8 mouse cellular contexts compared by ENCODE assay signal in genomic region chr7:135889016-135889726, GRCm38 (mm10).
DNase-seq lines count a peak whose midpoint lies in the region; ATAC-seq and TF ChIP-seq lines count a peak whose summit lies in the region.

No protein-coding gene starts in this region.

- H3K9ac ChIP-seq in heart, postnatal 0 days (replicated peaks; ENCODE audit: low read depth, low read length), result no peak overlapping the region
- peak overlapping the region; percentile 51 for H3K9ac ChIP-seq in midbrain, embryonic 11.5 days (ENCODE audit: low read length)

- TF ChIP-seq CTCF in heart, postnatal 0 days (IDR thresholded peaks at IDR 0.05; ENCODE audit: low read depth), result peak; percentile 69

- WGBS in embryonic facial prominence, embryonic 10.5 days, result 10% methylated on average over 17 of the region's 17 CpGs
- 17% methylated on average over 17 of the region's 17 CpGs for WGBS in heart, postnatal 0 days
- 14% methylated on average over 17 of the region's 17 CpGs for WGBS in midbrain, embryonic 11.5 days

- H3K9me3 ChIP-seq in embryonic facial prominence, embryonic 10.5 days, result no peaks in the 10 kb centered on the region
- H3K9me3 ChIP-seq in heart, postnatal 0 days (replicated peaks; ENCODE audit: control insufficient read depth, low read length), result no peaks in the 10 kb centered on the region
- H3K9me3 ChIP-seq in midbrain, embryonic 11.5 days (ENCODE audit: control insufficient read depth, low read length), result no peaks in the 10 kb centered on the region

- ATAC-seq in heart, postnatal 0 days (ENCODE audit: insufficient read depth, low read depth), result peak; percentile 69
- peak; percentile 78 for ATAC-seq in midbrain, embryonic 11.5 days (ENCODE audit: low FRiP score)
- no peak for ATAC-seq in cerebellum, adult (ENCODE audit: insufficient number of reproducible peaks, low FRiP score, low TSS enrichment)

- no peaks in the 10 kb centered on the region for H3K36me3 ChIP-seq in embryonic facial prominence, embryonic 10.5 days (replicated peaks)
- H3K36me3 ChIP-seq in heart, postnatal 0 days (replicated peaks; ENCODE audit: control insufficient read depth, insufficient read depth, low read length), result no peaks in the 10 kb centered on the region
- H3K36me3 ChIP-seq in midbrain, embryonic 11.5 days (ENCODE audit: control insufficient read depth, insufficient read depth, low read length), result no peaks in the 10 kb centered on the region

- peak; percentile 27 for DNase-seq in ovary, postnatal 36 days (ENCODE audit: low spot score)
- no peak for DNase-seq in ovary, postnatal 10 days (ENCODE audit: low spot score)
- DNase-seq in embryonic facial prominence, embryonic 10.5 days (ENCODE audit: low spot score), result peak; percentile 64
- DNase-seq in heart, postnatal 0 days (ENCODE audit: low spot score), result peak; percentile 47
- peak; percentile 54 for DNase-seq in kidney, postnatal 10 days
- DNase-seq in midbrain, embryonic 11.5 days (ENCODE audit: low spot score, missing footprints), result peak; percentile 91
- no peak for DNase-seq in cerebellum, adult 11 months

- H3K4me3 ChIP-seq in embryonic facial prominence, embryonic 10.5 days, result peak overlapping the region; percentile 8; the same call in 1 of the 2 replicates
- H3K4me3 ChIP-seq in heart, postnatal 0 days (ENCODE audit: low read depth, low read length), result no peak overlapping the region
- no peak overlapping the region for H3K4me3 ChIP-seq in midbrain, embryonic 11.5 days (ENCODE audit: low read depth, low read length)

- no peak for TF ChIP-seq EP300 in heart, postnatal 0 days (IDR thresholded peaks at IDR 0.05; ENCODE audit: low read depth)

- no peaks in the 10 kb centered on the region for H3K27me3 ChIP-seq in embryonic facial prominence, embryonic 10.5 days (replicated peaks; ENCODE audit: low read depth, poor library complexity, severe bottlenecking)
- H3K27me3 ChIP-seq in heart, postnatal 0 days (ENCODE audit: control insufficient read depth, insufficient read depth, low read length), result peaks cover 6% of the 10 kb centered on the region; the same call in 1 of the 2 replicates
- no peaks in the 10 kb centered on the region for H3K27me3 ChIP-seq in midbrain, embryonic 11.5 days (ENCODE audit: control insufficient read depth, insufficient read depth, low read length)

- H3K4me2 ChIP-seq in heart, postnatal 0 days (ENCODE audit: low read depth, low read length), result peak overlapping the region; percentile 47
- peak overlapping the region; percentile 22 for H3K4me2 ChIP-seq in midbrain, embryonic 11.5 days

- H3K4me1 ChIP-seq in embryonic facial prominence, embryonic 10.5 days, result peaks cover 50% of the 10 kb centered on the region
- H3K4me1 ChIP-seq in heart, postnatal 0 days (ENCODE audit: control insufficient read depth, insufficient read depth), result no peaks in the 10 kb centered on the region
- peaks cover 11% of the 10 kb centered on the region for H3K4me1 ChIP-seq in midbrain, embryonic 11.5 days (ENCODE audit: control insufficient read depth, insufficient read depth, low read length)

- peak overlapping the region; percentile 65 for H3K27ac ChIP-seq in embryonic facial prominence, embryonic 10.5 days (replicated peaks)
- no peak overlapping the region for H3K27ac ChIP-seq in heart, postnatal 0 days (ENCODE audit: low read depth)
- H3K27ac ChIP-seq in midbrain, embryonic 11.5 days (ENCODE audit: low read depth, low read length), result peak overlapping the region; percentile 17; the same call in 1 of the 2 replicates

Comparison
In these comparisons a context has a peak if more than half of its experiments do, and no peak if none do; other contexts are left out.
1. DNase-seq: peak in ovary, postnatal 36 days (single experiment), embryonic facial prominence, embryonic 10.5 days (single experiment), heart, postnatal 0 days (single experiment), kidney, postnatal 10 days (single experiment) and midbrain, embryonic 11.5 days (single experiment); none in ovary, postnatal 10 days (single experiment) and cerebellum, adult 11 months (single experiment).